Mouse (Mus musculus) spleen, adult 12 weeks (tissue): Measurements from ENCODE around the gene Serpina3b.
"Not testable (repeated sequence)": the region's sequence is repeated elsewhere in the genome, so short reads cannot be mapped to it uniquely, and the experiment has no call there.

Experiments used
- DNase-seq: peaks from one replicate; pipeline ENCODE4 v3.0.0; 2022; ENCODE audit warnings: low spot score

Gene Serpina3b

GRCm38 (mm10) chr12:104127696-104128095 is at the start of gene Serpina3b:
Serpina3b (plus strand) TSS chr12:104127996.
- no peak for DNase-seq

- no peak for DNase-seq
Measured at GRCm38 (mm10) chr12:104090119-104090518, 37.7 kb upstream of the Serpina3b start.

GRCm38 (mm10) chr12:104091303-104091702 is 36.5 kb upstream of the Serpina3b start:
- no peak for DNase-seq

GRCm38 (mm10) chr12:104100768-104101167 is 27.0 kb upstream of the Serpina3b start, which contains the start of gene Serpina5:
Serpina5 (plus strand) TSS chr12:104101113.
- DNase-seq: no peak

GRCm38 (mm10) chr12:104105847-104106246 is 21.9 kb upstream of the Serpina3b start:
- no peak for DNase-seq

- DNase-seq: no peak
Measured at GRCm38 (mm10) chr12:104106919-104107318, 20.9 kb upstream of the Serpina3b start.

- DNase-seq: no peak
Measured at GRCm38 (mm10) chr12:104108507-104108906, 19.3 kb upstream of the Serpina3b start.

GRCm38 (mm10) chr12:104112333-104112732 is 15.5 kb upstream of the Serpina3b start, which contains the start of gene Serpina3a:
Serpina3a (plus strand) TSS chr12:104112724.
- not testable (repeated sequence) for DNase-seq

GRCm38 (mm10) chr12:104114921-104115579 is 12.7 kb upstream of the Serpina3b start:
- DNase-seq: no peak

- no peak for DNase-seq
Measured at GRCm38 (mm10) chr12:104123097-104123496, 4.7 kb upstream of the Serpina3b start.

GRCm38 (mm10) chr12:104123996-104124395 is 3.8 kb upstream of the Serpina3b start:
- DNase-seq: no peak

- DNase-seq: no peak
Measured at GRCm38 (mm10) chr12:104125021-104125560, 2.7 kb upstream of the Serpina3b start.

GRCm38 (mm10) chr12:104131041-104131440 is 3.2 kb downstream of the Serpina3b start:
- no peak for DNase-seq

GRCm38 (mm10) chr12:104138216-104138615 is 10.4 kb downstream of the Serpina3b start:
- no peak for DNase-seq

GRCm38 (mm10) chr12:104140543-104141103 is 12.8 kb downstream of the Serpina3b start:
- DNase-seq: no peak

- no peak for DNase-seq
Measured at GRCm38 (mm10) chr12:104141506-104141905, 13.7 kb downstream of the Serpina3b start.

- DNase-seq: no peak
Measured at GRCm38 (mm10) chr12:104142427-104142826, 14.6 kb downstream of the Serpina3b start.

- no peak for DNase-seq
Measured at GRCm38 (mm10) chr12:104143286-104143685, 15.5 kb downstream of the Serpina3b start.

- DNase-seq: no peak
Measured at GRCm38 (mm10) chr12:104145571-104145970, 17.8 kb downstream of the Serpina3b start.

GRCm38 (mm10) chr12:104151989-104152388 is 24.2 kb downstream of the Serpina3b start:
- DNase-seq: no peak

- no peak for DNase-seq
Measured at GRCm38 (mm10) chr12:104153041-104153645, 25.3 kb downstream of the Serpina3b start.

- no peak for DNase-seq
Measured at GRCm38 (mm10) chr12:104153656-104154055, 25.9 kb downstream of the Serpina3b start, which contains the start of gene Serpina3c. Serpina3c (minus strand) TSS chr12:104153870.

- DNase-seq: no peak
Measured at GRCm38 (mm10) chr12:104174747-104175146, 47.0 kb downstream of the Serpina3b start.
